Mouse (Mus musculus) kidney, adult 2 months (tissue): ENCODE measurements around the gene Mcrip1. TPM values are rescaled to one million over a fixed set of nuclear protein-coding genes. Genes with fewer than 3 reads are reported as not detected.
A peak's percentile ranks its signal among the peaks of the same experiment; 100 is the strongest.

ENCODE experiments used
- DNase-seq: peaks from one replicate; pipeline ENCODE4 v3.0.0; 2021
- H3K27ac ChIP-seq: fragments of 200-500 bp; 2 replicates; pipeline ENCODE4 v1.5.1; 2012; ENCODE audit warnings: low read depth, low read length, control low read depth, inconsistent platforms; ENCODE audit not compliant: insufficient read depth
- H3K27me3 ChIP-seq: fragments of 200-500 bp; replicated peaks from 2 replicates; pipeline ENCODE4 v1.6.1; 2012; ENCODE audit warnings: mild to moderate bottlenecking, moderate library complexity, low read length, inconsistent platforms; ENCODE audit not compliant: control insufficient read depth, insufficient read depth
- H3K36me3 ChIP-seq: fragments of 200-500 bp; 2 replicates; pipeline ENCODE4 v1.6.1; 2012; ENCODE audit warnings: mild to moderate bottlenecking, moderate library complexity, low read length, inconsistent platforms; ENCODE audit not compliant: control insufficient read depth, insufficient read depth
- H3K4me1 ChIP-seq: fragments of 200-500 bp; 2 replicates; pipeline ENCODE4 v1.6.1; 2011; ENCODE audit warnings: low read length; ENCODE audit not compliant: control insufficient read depth, insufficient read depth
- H3K4me3 ChIP-seq: fragments of 200-500 bp; 2 replicates; pipeline ENCODE4 v1.5.1; 2011; ENCODE audit warnings: mild to moderate bottlenecking, low read depth, low read length, control low read depth; ENCODE audit not compliant: insufficient read depth
- CTCF ChIP-seq: fragments of 200-500 bp; conservative IDR thresholded peaks from 2 replicates; pipeline ENCODE4 v1.5.1; 2011; ENCODE audit warnings: low read depth, mild to moderate bottlenecking, control low read depth, low read length, moderate library complexity, mixed read lengths; ENCODE audit not compliant: insufficient read depth, insufficient read length
- POLR2A ChIP-seq: fragments of 200-500 bp; IDR thresholded peaks from one replicate; pipeline ENCODE4 v1.6.1; 2011; ENCODE audit warnings: low read depth, low read length, control low read depth
- WGBS: fragments of 180-500 bp; shearing (Covaris S2); methylation state at CpG from one replicate; pipeline ENCODE4 v1.1.7; 2018; 5-methylcytosine and 5-hydroxymethylcytosine counted together
- polyA plus RNA-seq: library from polyadenylated mRNA; depleted of rRNA; stranded (reverse); fragments of >200 nt; gene quantifications from 2 replicates; pipeline ENCODE4 v1.2.3, GENCODE M21; 2012

The Mcrip1 gene
- polyA plus RNA-seq, 1 experiment, result 129 TPM

GRCm38 (mm10) chr11:120578024-120578693 is 28.6 kb upstream of the Mcrip1 start:
- TF ChIP-seq CTCF (no peak), POLR2A (no peak)
- H3K36me3 ChIP-seq, result peaks cover 3% of the 10 kb centered on the region
- H3K27ac ChIP-seq, result peak overlapping the region; percentile 61
- DNase-seq, result peak; percentile 75
- 45% methylated on average over 10 of the region's 10 CpGs for WGBS
- no peaks in the 10 kb centered on the region for H3K27me3 ChIP-seq
- H3K4me1 ChIP-seq, result peaks cover 38% of the 10 kb centered on the region
- H3K4me3 ChIP-seq, result no peak overlapping the region

- Histone ChIP-seq H3K4me1 (peaks cover 38% of the 10 kb centered on the region), H3K4me3 (peak overlapping the region; percentile 22), H3K36me3 (peaks cover 3% of the 10 kb centered on the region), H3K27ac (peak overlapping the region; percentile 92), H3K27me3 (no peaks in the 10 kb centered on the region)
- DNase-seq, result peak; percentile 82
- WGBS, result 49% methylated on average over 7 of the region's 7 CpGs
- TF ChIP-seq CTCF (peak; percentile 49; the same call in 1 of the 2 replicates), POLR2A (no peak)
Measured at GRCm38 (mm10) chr11:120577211-120578023, 27.9 kb upstream of the Mcrip1 start.

- H3K36me3 ChIP-seq, result peaks cover 3% of the 10 kb centered on the region
- DNase-seq, result peak; percentile 94
- H3K27me3 ChIP-seq, result no peaks in the 10 kb centered on the region
- peaks cover 44% of the 10 kb centered on the region for H3K4me1 ChIP-seq
- no peak overlapping the region for H3K4me3 ChIP-seq
- TF ChIP-seq CTCF, result no peak
- peak; percentile 30 for TF ChIP-seq POLR2A
- WGBS, result 62% methylated on average over 3 of the region's 3 CpGs
- H3K27ac ChIP-seq, result peak overlapping the region; percentile 92
Measured at GRCm38 (mm10) chr11:120576365-120576981, 26.9 kb upstream of the Mcrip1 start.

GRCm38 (mm10) chr11:120575940-120576339 is 26.4 kb upstream of the Mcrip1 start:
- peak overlapping the region; percentile 85 for H3K27ac ChIP-seq
- H3K27me3 ChIP-seq, result no peaks in the 10 kb centered on the region
- H3K4me1 ChIP-seq, result peaks cover 45% of the 10 kb centered on the region
- peaks cover 3% of the 10 kb centered on the region for H3K36me3 ChIP-seq
- DNase-seq, result no peak
- H3K4me3 ChIP-seq, result no peak overlapping the region
- TF ChIP-seq CTCF (no peak), POLR2A (no peak)

GRCm38 (mm10) chr11:120575046-120575445 is 25.5 kb upstream of the Mcrip1 start:
- WGBS, result 87% methylated on average over 2 of the region's 2 CpGs
- H3K27ac ChIP-seq, result no peak overlapping the region
- peaks cover 3% of the 10 kb centered on the region for H3K36me3 ChIP-seq
- H3K4me3 ChIP-seq, result no peak overlapping the region
- DNase-seq, result no peak
- H3K4me1 ChIP-seq, result peaks cover 40% of the 10 kb centered on the region
- H3K27me3 ChIP-seq, result no peaks in the 10 kb centered on the region
- no peak for TF ChIP-seq POLR2A
- no peak for TF ChIP-seq CTCF

- TF ChIP-seq CTCF (no peak), POLR2A (no peak)
- H3K27ac ChIP-seq, result no peak overlapping the region
- no peak for DNase-seq
- H3K4me3 ChIP-seq, result no peak overlapping the region
- H3K27me3 ChIP-seq, result no peaks in the 10 kb centered on the region
- H3K36me3 ChIP-seq, result peaks cover 4% of the 10 kb centered on the region
- peaks cover 32% of the 10 kb centered on the region for H3K4me1 ChIP-seq
- 22% methylated on average over 5 of the region's 5 CpGs for WGBS
Measured at GRCm38 (mm10) chr11:120574278-120574600, 24.7 kb upstream of the Mcrip1 start.

- H3K4me1 ChIP-seq, result peaks cover 27% of the 10 kb centered on the region
- peak overlapping the region; percentile 77 for H3K4me3 ChIP-seq
- no peak for DNase-seq
- TF ChIP-seq POLR2A (no peak), CTCF (no peak)
- WGBS, result under 1% methylated on average over 23 of the region's 23 CpGs
- H3K27me3 ChIP-seq, result no peaks in the 10 kb centered on the region
- H3K36me3 ChIP-seq, result peaks cover 2% of the 10 kb centered on the region
- peak overlapping the region; percentile 80 for H3K27ac ChIP-seq
Measured at GRCm38 (mm10) chr11:120573585-120574277, 24.2 kb upstream of the Mcrip1 start.
